Mouse (Mus musculus) intestine, embryonic 16.5 days (tissue): Measurements from ENCODE around the gene Scn1b. TPM values are rescaled to one million over a fixed set of nuclear protein-coding genes. Genes with fewer than 3 reads are reported as not detected.
A peak's percentile ranks its signal among the peaks of the same experiment; 100 is the strongest.

ENCODE experiments used
- ATAC-seq: fragments of 200-750 bp; cut with Nextera tagmentation; 2 replicates; pipeline ENCODE4 v1.8.0; 2017; ENCODE audit warnings: moderate TSS enrichment, moderate library complexity
- H3K27ac ChIP-seq: fragments of 300-500 bp; sonication (generic); 2 replicates; pipeline ENCODE4 v1.5.1; 2014; ENCODE audit warnings: mild to moderate bottlenecking, low read length
- H3K27me3 ChIP-seq: fragments of 300-500 bp; sonication (generic); replicated peaks from 2 replicates; pipeline ENCODE4 v1.6.1; 2014; ENCODE audit warnings: low read length, control low read depth, mixed read lengths; ENCODE audit not compliant: control insufficient read depth, insufficient read depth
- H3K36me3 ChIP-seq: fragments of 300-500 bp; sonication (generic); 2 replicates; pipeline ENCODE4 v1.6.1; 2014; ENCODE audit warnings: low read length, control low read depth; ENCODE audit not compliant: control insufficient read depth, insufficient read depth
- H3K4me1 ChIP-seq: fragments of 300-500 bp; sonication (generic); 2 replicates; pipeline ENCODE4 v1.6.1; 2014; ENCODE audit warnings: low read length, control low read depth, mixed read lengths; ENCODE audit not compliant: control insufficient read depth, insufficient read depth
- H3K4me2 ChIP-seq: fragments of 300-500 bp; sonication (generic); 2 replicates; pipeline ENCODE4 v1.6.1; 2014; ENCODE audit warnings: low read depth, low read length, control low read depth
- H3K4me3 ChIP-seq: fragments of 300-500 bp; sonication (generic); 2 replicates; pipeline ENCODE4 v1.5.1; 2014; ENCODE audit warnings: mild to moderate bottlenecking, low read length
- H3K9ac ChIP-seq: fragments of 300-500 bp; sonication (generic); 2 replicates; pipeline ENCODE4 v1.6.1; 2014; ENCODE audit warnings: low read depth, low read length
- H3K9me3 ChIP-seq: fragments of 300-500 bp; sonication (generic); 2 replicates; pipeline ENCODE4 v1.6.1; 2016; ENCODE audit warnings: low read length, control low read depth; ENCODE audit not compliant: control insufficient read depth
- WGBS: fragments of 180-500 bp; shearing (Covaris S2); extraction: QIAGEN DNeasy Blood & Tissue Kit; methylation state at CpG from one replicate; pipeline ENCODE4 v1.1.7; 2014; 5-methylcytosine and 5-hydroxymethylcytosine counted together
- polyA plus RNA-seq: library from polyadenylated mRNA; unstranded; fragments of >200 nt; fragmentation: Nextera tagmentation; extraction: Ambion mirVana; gene quantifications from 2 replicates; pipeline ENCODE4 v1.2.1, GENCODE M21; 2015

The Scn1b gene
- polyA plus RNA-seq, 1 experiment from 2014 or later: 0.16 TPM

- peak overlapping the region; percentile 92 for H3K9ac ChIP-seq
- 11% methylated on average over 20 of the region's 20 CpGs for WGBS
- peaks cover 38% of the 10 kb centered on the region for H3K4me1 ChIP-seq
- no peaks in the 10 kb centered on the region for H3K9me3 ChIP-seq
- H3K27ac ChIP-seq: peak overlapping the region; percentile 94
- H3K4me3 ChIP-seq: peak overlapping the region; percentile 84
- no peak for ATAC-seq
- no peaks in the 10 kb centered on the region for H3K36me3 ChIP-seq
- no peaks in the 10 kb centered on the region for H3K27me3 ChIP-seq
- H3K4me2 ChIP-seq: peak overlapping the region; percentile 71
Measured at GRCm38 (mm10) chr7:31149751-31150565, 23.2 kb upstream of the Scn1b start.

- Histone ChIP-seq H3K9me3 (no peaks in the 10 kb centered on the region), H3K27ac (peak overlapping the region; percentile 94; the same call in 1 of the 2 replicates), H3K36me3 (no peaks in the 10 kb centered on the region), H3K9ac (peak overlapping the region; percentile 92), H3K27me3 (no peaks in the 10 kb centered on the region), H3K4me1 (peaks cover 38% of the 10 kb centered on the region), H3K4me3 (peak overlapping the region; percentile 84), H3K4me2 (peak overlapping the region; percentile 71)
- ATAC-seq: no peak
- 28% methylated on average over 9 of the region's 9 CpGs for WGBS
Measured at GRCm38 (mm10) chr7:31149271-31149670, 22.5 kb upstream of the Scn1b start.

GRCm38 (mm10) chr7:31148756-31149155 lies 22.0 kb upstream of the Scn1b start:
- H3K9ac ChIP-seq: peak overlapping the region; percentile 92
- H3K36me3 ChIP-seq: no peaks in the 10 kb centered on the region
- H3K9me3 ChIP-seq: no peaks in the 10 kb centered on the region
- 18% methylated on average over 9 of the region's 9 CpGs for WGBS
- peak overlapping the region; percentile 84 for H3K4me3 ChIP-seq
- ATAC-seq: no peak
- no peaks in the 10 kb centered on the region for H3K27me3 ChIP-seq
- peak overlapping the region; percentile 67 for H3K27ac ChIP-seq
- peak overlapping the region; percentile 71 for H3K4me2 ChIP-seq
- peaks cover 38% of the 10 kb centered on the region for H3K4me1 ChIP-seq

- H3K27ac ChIP-seq: no peak overlapping the region
Measured at GRCm38 (mm10) chr7:31148086-31148485, 21.3 kb upstream of the Scn1b start.

GRCm38 (mm10) chr7:31145596-31146160 lies 18.9 kb upstream of the Scn1b start:
- no peak overlapping the region for H3K9ac ChIP-seq
- H3K27ac ChIP-seq: no peak overlapping the region
- no peaks in the 10 kb centered on the region for H3K27me3 ChIP-seq
- peaks cover 16% of the 10 kb centered on the region for H3K36me3 ChIP-seq
- H3K9me3 ChIP-seq: no peaks in the 10 kb centered on the region
- ATAC-seq: peak; percentile 89
- H3K4me2 ChIP-seq: no peak overlapping the region
- no peak overlapping the region for H3K4me3 ChIP-seq
- H3K4me1 ChIP-seq: peaks cover 28% of the 10 kb centered on the region
- WGBS: 24% methylated on average over 12 of the region's 12 CpGs

More at GRCm38 (mm10) chr7:31148086-31148485, 21.3 kb upstream of the Scn1b start:
- Histone ChIP-seq H3K9me3 (no peaks in the 10 kb centered on the region), H3K4me1 (peaks cover 38% of the 10 kb centered on the region), H3K4me2 (peak overlapping the region; percentile 71), H3K36me3 (no peaks in the 10 kb centered on the region), H3K27me3 (no peaks in the 10 kb centered on the region), H3K4me3 (no peak overlapping the region), H3K9ac (peak overlapping the region; percentile 92)
- 63% methylated on average over 3 of the region's 3 CpGs for WGBS
- ATAC-seq: no peak

- H3K27ac ChIP-seq: no peak overlapping the region
- no peak overlapping the region for H3K9ac ChIP-seq
- WGBS: 94% methylated on average over 16 of the region's 16 CpGs
- H3K4me2 ChIP-seq: no peak overlapping the region
- H3K4me1 ChIP-seq: peaks cover 28% of the 10 kb centered on the region
- no peak for ATAC-seq
- H3K36me3 ChIP-seq: peaks cover 16% of the 10 kb centered on the region
- no peaks in the 10 kb centered on the region for H3K9me3 ChIP-seq
- no peak overlapping the region for H3K4me3 ChIP-seq
- no peaks in the 10 kb centered on the region for H3K27me3 ChIP-seq
Measured at GRCm38 (mm10) chr7:31144886-31145285, 18.1 kb upstream of the Scn1b start.

- Histone ChIP-seq H3K4me1 (0 out of 2 replicates have a peak, but pooled peaks cover 3% of the 10 kb centered on the region), H3K27ac (no peak overlapping the region), H3K36me3 (peaks cover 27% of the 10 kb centered on the region), H3K27me3 (no peaks in the 10 kb centered on the region), H3K9me3 (no peaks in the 10 kb centered on the region), H3K4me3 (no peak overlapping the region), H3K4me2 (no peak overlapping the region), H3K9ac (no peak overlapping the region)
- no peak for ATAC-seq
- 94% methylated on average over 10 of the region's 10 CpGs for WGBS
Measured at GRCm38 (mm10) chr7:31140941-31141340, 14.1 kb upstream of the Scn1b start.

GRCm38 (mm10) chr7:31140302-31140701 lies 13.5 kb upstream of the Scn1b start:
- H3K9ac ChIP-seq: no peak overlapping the region
- no peaks in the 10 kb centered on the region for H3K4me1 ChIP-seq
- H3K4me3 ChIP-seq: no peak overlapping the region
- no peaks in the 10 kb centered on the region for H3K27me3 ChIP-seq
- no peak overlapping the region for H3K27ac ChIP-seq
- H3K36me3 ChIP-seq: peaks cover 34% of the 10 kb centered on the region
- no peak for ATAC-seq
- no peaks in the 10 kb centered on the region for H3K9me3 ChIP-seq
- no peak overlapping the region for H3K4me2 ChIP-seq
- 77% methylated on average over 4 of the region's 4 CpGs for WGBS

- H3K27ac ChIP-seq: no peak overlapping the region
- 65% methylated on average over 5 of the region's 5 CpGs for WGBS
- no peak overlapping the region for H3K9ac ChIP-seq
- ATAC-seq: peak; percentile 67
- H3K9me3 ChIP-seq: no peaks in the 10 kb centered on the region
- no peaks in the 10 kb centered on the region for H3K4me1 ChIP-seq
- peaks cover 36% of the 10 kb centered on the region for H3K36me3 ChIP-seq
- H3K4me2 ChIP-seq: no peak overlapping the region
- H3K27me3 ChIP-seq: no peaks in the 10 kb centered on the region
- no peak overlapping the region for H3K4me3 ChIP-seq
Measured at GRCm38 (mm10) chr7:31139765-31140164, 13.0 kb upstream of the Scn1b start.
